9 mouse cellular contexts compared by ENCODE assay signal in the genomic region with DNA sequence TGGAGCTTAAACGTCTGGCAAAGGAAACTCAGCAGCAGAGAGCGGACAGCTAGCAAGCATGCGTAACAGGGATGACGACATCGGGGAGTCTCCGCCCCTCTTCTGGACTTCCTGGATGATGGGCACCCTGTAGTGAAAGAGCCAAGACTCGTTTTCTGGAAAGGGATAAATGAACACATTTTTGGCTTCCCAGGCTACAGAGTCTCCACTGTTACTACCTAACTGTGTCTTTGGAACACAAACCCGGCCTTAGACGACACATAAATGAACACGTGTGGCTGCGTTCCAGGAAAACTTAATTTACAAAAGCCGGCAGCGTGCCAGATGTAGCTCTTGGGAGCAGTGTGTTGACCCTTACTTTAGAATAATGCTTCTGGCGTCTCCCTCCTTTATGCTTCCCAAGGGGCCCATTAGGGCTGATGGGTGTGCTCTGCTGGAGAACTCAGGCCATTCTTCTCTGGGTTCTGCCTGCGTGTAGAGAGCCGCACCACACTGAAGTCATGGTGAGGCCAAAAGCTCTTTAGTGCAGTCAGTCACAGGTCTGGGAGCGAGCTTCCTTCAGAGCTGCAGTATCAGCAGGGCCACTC.
DNase-seq lines count a peak whose midpoint lies in the region; ATAC-seq and TF ChIP-seq lines count a peak whose summit lies in the region.
"Had no signal": no experiment of that assay in that cellular context is flagged by ENCODE, and none has a peak within 500 bp of the region (broad histone marks: within the 10 kb centered on the region; RNA-seq: fewer than 3 reads in every experiment).

No protein-coding gene starts in this region.

- peaks cover 13% of the 10 kb centered on the region; the same call in 1 of the 2 replicates for H3K4me1 ChIP-seq in cerebellum, adult 2 months (ENCODE audit: control insufficient read depth, insufficient read depth, low read length)
- peaks cover 39% of the 10 kb centered on the region for H3K4me1 ChIP-seq in intestine, embryonic 14.5 days (replicated peaks; ENCODE audit: control insufficient read depth, insufficient read depth, low read length)
- peaks cover 56% of the 10 kb centered on the region for H3K4me1 ChIP-seq in neural tube, embryonic 13.5 days (replicated peaks)
- H3K4me1 ChIP-seq: megakaryocyte, embryonic 14.5 days had no signal

- H3K27me3 ChIP-seq in cerebellum, adult 2 months (ENCODE audit: control insufficient read depth, insufficient read depth, low read length), result no peaks in the 10 kb centered on the region
- no peaks in the 10 kb centered on the region for H3K27me3 ChIP-seq in intestine, embryonic 14.5 days (replicated peaks; ENCODE audit: control insufficient read depth, insufficient read depth, low read length)
- peaks cover 9% of the 10 kb centered on the region; the same call in 1 of the 2 replicates for H3K27me3 ChIP-seq in neural tube, embryonic 13.5 days
- H3K27me3 ChIP-seq: megakaryocyte, embryonic 14.5 days had no signal

- H3K27ac ChIP-seq in cerebellum, adult 2 months (ENCODE audit: insufficient read depth, low read length), result no peak overlapping the region
- H3K27ac ChIP-seq in intestine, embryonic 14.5 days (ENCODE audit: low read depth), result peak overlapping the region; percentile 73
- peak overlapping the region; percentile 74 for H3K27ac ChIP-seq in neural tube, embryonic 13.5 days (replicated peaks)

- H3K4me3 ChIP-seq in cerebellum, adult 2 months (replicated peaks; ENCODE audit: insufficient read depth, low read depth, low read length), result no peak overlapping the region
- 0 out of 2 replicates have a peak overlapping the region, but pooled peaks have one; percentile 15 for H3K4me3 ChIP-seq in intestine, embryonic 14.5 days (ENCODE audit: low read depth, low read length)
- no peak overlapping the region for H3K4me3 ChIP-seq in neural tube, embryonic 13.5 days
- H3K4me3 ChIP-seq: megakaryocyte, embryonic 14.5 days had no signal

- H3K9ac ChIP-seq in intestine, embryonic 14.5 days (ENCODE audit: low read length), result no peak overlapping the region
- no peak overlapping the region for H3K9ac ChIP-seq in neural tube, embryonic 13.5 days

- peak; percentile 21 to 28 for DNase-seq in cerebellum, adult 2 months
- DNase-seq in cerebellum, adult 9-11 months, result no peak
- DNase-seq in adrenal gland, adult 8-10 months, result peak; percentile 48
- DNase-seq in gastrocnemius, postnatal 10 days, result peak; percentile 66
- DNase-seq in intestine, embryonic 14.5 days (ENCODE audit: low spot score), result peak; percentile 85
- DNase-seq in left cerebral cortex, postnatal 4 days, result peak; percentile 67
- no peak for DNase-seq in thymus, postnatal 4 days

- H3K9me3 ChIP-seq in intestine, embryonic 14.5 days (ENCODE audit: control insufficient read depth, low read length), result no peaks in the 10 kb centered on the region
- H3K9me3 ChIP-seq in neural tube, embryonic 13.5 days, result no peaks in the 10 kb centered on the region

- 48% methylated on average over 17 of the region's 17 CpGs for WGBS in cerebellum, adult 2 months
- 24% methylated on average over 17 of the region's 17 CpGs for WGBS in intestine, embryonic 14.5 days
- 29% methylated on average over 17 of the region's 17 CpGs for WGBS in neural tube, embryonic 13.5 days

- no peak for TF ChIP-seq POLR2A in cerebellum, adult 2 months (IDR thresholded peaks at IDR 0.05; ENCODE audit: borderline replicate concordance, insufficient read depth, low read length)

- peak; percentile 70 for ATAC-seq in intestine, embryonic 14.5 days (replicated peaks; ENCODE audit: low FRiP score, low TSS enrichment, low read depth)
- ATAC-seq in neural tube, embryonic 13.5 days (ENCODE audit: low read depth), result peak; percentile 72

- H3K4me2 ChIP-seq in intestine, embryonic 14.5 days (ENCODE audit: low read length), result peak overlapping the region; percentile 38
- H3K4me2 ChIP-seq in neural tube, embryonic 13.5 days, result peak overlapping the region; percentile 16

- TF ChIP-seq CTCF in cerebellum, adult 2 months (IDR thresholded peaks at IDR 0.05; ENCODE audit: borderline replicate concordance, insufficient read depth, low read depth, low read length), result no peak

- intact Hi-C loops in left cerebral cortex, postnatal 4 days (cut with DNase I), result no loop called here

- no peaks in the 10 kb centered on the region for H3K36me3 ChIP-seq in intestine, embryonic 14.5 days (ENCODE audit: control insufficient read depth, insufficient read depth, low read length)
- no peaks in the 10 kb centered on the region for H3K36me3 ChIP-seq in neural tube, embryonic 13.5 days

Comparison
In these comparisons a context has a peak if more than half of its experiments do, and no peak if none do; other contexts are left out.
1. DNase-seq: peak in cerebellum, adult 2 months (2 of 2), adrenal gland, adult 8-10 months (single experiment), gastrocnemius, postnatal 10 days (single experiment), intestine, embryonic 14.5 days (single experiment) and left cerebral cortex, postnatal 4 days (single experiment); none in cerebellum, adult 9-11 months (single experiment) and thymus, postnatal 4 days (single experiment).